Mouse (Mus musculus) adrenal gland (tissue): Measurements from ENCODE around the gene Slc11a2.

ENCODE experiments used
- intact Hi-C: fragments of 180-260 bp; cut with DNase I; formaldehyde crosslinking; loops from one replicate; pipeline ENCODE4 v1.15.1; 2025
- long read RNA-seq, 2 experiments: library from polyadenylated mRNA; unstranded; transcript quantifications; one replicate each; pipeline ENCODE4 v2.0.0; 2020; ENCODE audit warnings: borderline replicate concordance in 1 of 2; ENCODE audit not compliant: insufficient replicate concordance in 1 of 2

Gene Slc11a2
- long read RNA-seq, experiment 1, full-length matches to known transcripts = 26 of 44 reads
- long read RNA-seq, experiment 1, partial matches to known transcripts = 3 of 44 reads
- long read RNA-seq, experiment 1, other reads (novel, unspliced or antisense) = 15 of 44 reads
- long read RNA-seq, experiment 2, full-length matches to known transcripts = 19 of 37 reads
- long read RNA-seq, experiment 2, partial matches to known transcripts = 5 of 37 reads
- long read RNA-seq, experiment 2, other reads (novel, unspliced or antisense) = 13 of 37 reads

GRCm38 (mm10) chr15:100424396-100425122, at the start of gene Slc11a2:
Gene Slc11a2 (minus strand): TSS chr15:100425072.
- intact Hi-C loops = no loop called here

DNA sequence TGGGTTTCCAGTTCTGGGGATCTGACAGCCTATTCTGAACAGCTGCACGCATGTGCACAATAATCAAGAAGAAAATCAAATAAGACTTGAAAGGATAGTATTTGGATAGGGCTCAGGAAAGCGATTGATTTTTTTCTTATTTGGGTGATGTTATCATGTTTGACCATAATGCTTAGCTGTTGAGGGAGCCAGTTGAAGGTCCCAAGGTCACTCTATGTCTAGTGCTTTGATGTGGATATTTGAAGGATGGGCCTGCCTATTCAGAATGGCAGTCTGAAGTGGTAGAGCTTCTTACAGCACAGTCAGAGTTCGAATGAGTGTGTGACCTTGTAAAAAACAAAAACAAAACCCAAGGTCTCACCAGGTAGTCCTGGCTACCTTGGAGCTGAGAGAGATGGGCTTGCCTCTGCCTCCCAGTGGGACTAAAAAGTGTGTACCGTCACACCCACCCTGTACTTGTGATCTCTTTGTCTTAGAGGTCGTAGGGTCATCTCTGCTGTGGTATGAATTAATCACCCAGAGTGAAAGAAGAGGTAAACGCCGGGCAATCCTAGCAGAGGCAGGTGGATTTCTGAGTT, 49.1 kb upstream of the Slc11a2 start:
- intact Hi-C loops = loop anchor here (5.0 kb wide), 1 partner anchor 203 kb away; no protein-coding TSS in a partner anchor

DNA sequence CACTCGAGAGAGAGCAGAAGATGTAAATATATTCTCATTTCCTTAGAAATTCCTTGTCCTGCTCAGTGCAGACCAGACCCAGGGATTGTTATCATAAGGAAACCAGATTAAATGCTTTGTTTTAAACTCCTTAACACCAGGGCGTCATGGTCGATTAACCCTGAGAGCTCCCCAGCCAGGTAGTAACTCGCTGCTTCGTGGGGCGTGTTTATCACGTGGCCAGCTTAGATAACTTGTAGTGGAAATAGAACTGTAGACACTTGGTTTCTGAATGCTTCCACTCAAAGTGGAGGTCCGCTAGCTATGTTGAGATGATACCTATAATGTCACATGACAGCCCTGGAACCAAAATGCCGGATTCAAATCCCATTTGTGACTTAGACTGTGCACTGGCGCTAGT, 45.2 kb upstream of the Slc11a2 start:
- intact Hi-C loops = loop anchor here (5.0 kb wide), 1 partner anchor 207 kb away; no protein-coding TSS in a partner anchor

GRCm38 (mm10) chr15:100469189-100469545, 44.3 kb upstream of the Slc11a2 start:
- intact Hi-C loops = no loop called here

DNA sequence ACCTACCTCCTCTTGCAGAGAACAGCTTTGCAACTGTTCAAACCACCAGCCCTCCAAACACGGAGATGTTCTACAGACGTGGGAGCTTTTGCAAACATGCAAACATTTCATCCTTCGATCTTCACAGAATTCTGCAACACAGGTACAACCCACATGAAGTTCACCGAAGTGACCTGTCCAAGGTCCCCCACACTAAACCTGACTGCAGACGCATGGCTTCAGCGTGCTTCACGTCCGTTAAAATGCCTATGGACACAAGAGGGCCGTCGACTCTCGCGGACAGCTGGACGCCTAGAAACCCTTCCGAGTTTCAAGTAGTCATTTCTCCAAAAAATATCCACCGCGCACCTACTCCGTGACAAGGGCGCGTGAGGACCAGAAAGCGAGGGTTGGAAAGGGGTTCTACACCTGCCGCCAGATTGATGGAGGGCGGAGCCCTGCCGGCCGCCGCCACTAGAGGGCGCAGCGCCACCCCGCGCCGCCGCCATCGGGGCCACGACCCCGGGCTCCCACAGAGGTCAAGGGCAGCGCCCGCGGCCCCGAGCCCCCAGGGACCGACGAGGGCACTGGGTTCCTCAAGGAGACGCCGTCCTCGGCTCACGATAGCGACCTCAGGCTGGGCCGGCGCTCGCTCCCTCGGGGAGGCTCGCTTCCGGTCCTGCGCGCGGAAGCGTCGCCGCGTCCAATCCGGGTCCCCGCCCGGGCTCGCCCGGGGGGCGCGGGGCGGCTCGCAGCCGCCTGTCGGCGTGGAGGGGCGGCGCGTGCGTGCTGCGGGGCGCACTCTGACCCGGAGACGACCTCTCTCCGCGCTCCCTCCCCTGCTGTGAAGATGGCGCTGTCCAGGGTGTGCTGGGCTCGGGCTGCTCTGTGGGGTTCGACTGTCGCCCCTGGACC, 43.7 kb upstream of the Slc11a2 start, which contains the start of gene Letmd1:
Gene Letmd1, plus strand, starts transcription at position 729 of the 894 bp plus-strand sequence.
- intact Hi-C loops = no loop called here

- intact Hi-C loops = no loop called here
These were observed 42.9 kb upstream of the Slc11a2 start for GRCm38 (mm10) chr15:100467738-100468137.

DNA sequence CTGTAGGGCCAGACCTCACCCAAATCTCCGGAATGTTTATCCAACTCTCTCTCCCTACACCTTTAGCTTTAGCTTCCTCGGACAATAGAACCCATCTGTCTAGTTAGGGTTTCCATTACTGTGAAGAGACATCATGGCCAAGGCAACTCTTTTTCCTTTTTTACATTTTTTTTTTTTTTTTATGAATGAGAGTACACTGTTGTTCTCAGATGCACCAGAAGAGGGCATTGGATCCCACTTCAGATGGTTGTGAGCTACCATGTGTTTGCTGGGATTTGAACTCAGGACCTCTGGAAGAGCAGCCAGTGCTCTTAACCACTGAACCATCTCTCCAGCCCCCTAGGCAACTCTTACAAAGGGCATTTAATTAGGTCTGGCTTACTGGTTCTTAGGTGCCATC, 40.6 kb upstream of the Slc11a2 start:
- intact Hi-C loops = no loop called here

- intact Hi-C loops = no loop called here
These were observed 38.8 kb upstream of the Slc11a2 start for GRCm38 (mm10) chr15:100463712-100464111.

DNA sequence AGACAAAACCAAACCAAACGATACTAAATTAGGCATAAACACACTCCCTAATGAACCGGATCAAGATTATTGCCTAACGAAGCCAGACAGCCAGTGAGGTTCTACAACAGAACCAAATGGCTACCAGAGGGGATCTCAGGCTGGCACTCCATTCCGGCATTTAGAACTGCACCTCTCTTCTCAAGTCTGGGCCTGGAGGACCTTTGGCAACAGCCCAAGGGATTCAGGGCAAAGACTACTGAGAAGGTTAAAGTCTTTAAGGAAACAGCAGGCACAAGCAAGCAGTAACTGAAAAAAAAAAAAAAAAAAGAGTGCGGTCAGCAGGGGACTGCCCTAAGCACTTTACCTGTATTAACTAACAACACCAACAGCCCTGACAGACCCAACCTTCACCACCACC, 37.2 kb upstream of the Slc11a2 start:
- intact Hi-C loops = no loop called here

- intact Hi-C loops = no loop called here
These were observed 36.8 kb upstream of the Slc11a2 start for GRCm38 (mm10) chr15:100461646-100462045.

DNA sequence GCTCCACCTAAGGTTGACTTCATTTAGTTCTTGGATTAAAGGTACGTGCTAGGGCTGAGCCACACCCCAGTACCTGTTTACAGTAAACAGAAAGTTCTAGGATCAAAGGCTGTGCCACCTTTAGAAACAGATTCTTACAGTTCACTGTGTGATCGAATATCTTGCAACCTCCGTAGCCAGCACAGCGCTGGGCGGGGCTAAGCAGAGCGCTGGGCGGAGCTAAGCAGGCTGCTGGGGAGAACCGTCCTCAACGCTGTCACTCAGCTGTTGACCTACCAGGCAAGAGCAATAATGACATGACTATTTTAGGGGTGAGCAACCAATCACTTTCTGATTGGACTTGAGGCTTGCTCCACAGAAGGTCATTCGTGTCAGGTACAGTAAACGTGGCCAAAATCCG, 36.1 kb upstream of the Slc11a2 start:
- intact Hi-C loops = no loop called here

- intact Hi-C loops = loop anchor here (5.0 to 10.0 kb wide), 3 partner anchors 66 to 193 kb away; no protein-coding TSS in a partner anchor
These were observed 33.2 kb upstream of the Slc11a2 start for GRCm38 (mm10) chr15:100458055-100458454.

- intact Hi-C loops = loop anchor here (5.0 to 10.0 kb wide), 3 partner anchors 65 to 193 kb away; no protein-coding TSS in a partner anchor
These were observed 32.5 kb upstream of the Slc11a2 start for GRCm38 (mm10) chr15:100457340-100457739.

DNA sequence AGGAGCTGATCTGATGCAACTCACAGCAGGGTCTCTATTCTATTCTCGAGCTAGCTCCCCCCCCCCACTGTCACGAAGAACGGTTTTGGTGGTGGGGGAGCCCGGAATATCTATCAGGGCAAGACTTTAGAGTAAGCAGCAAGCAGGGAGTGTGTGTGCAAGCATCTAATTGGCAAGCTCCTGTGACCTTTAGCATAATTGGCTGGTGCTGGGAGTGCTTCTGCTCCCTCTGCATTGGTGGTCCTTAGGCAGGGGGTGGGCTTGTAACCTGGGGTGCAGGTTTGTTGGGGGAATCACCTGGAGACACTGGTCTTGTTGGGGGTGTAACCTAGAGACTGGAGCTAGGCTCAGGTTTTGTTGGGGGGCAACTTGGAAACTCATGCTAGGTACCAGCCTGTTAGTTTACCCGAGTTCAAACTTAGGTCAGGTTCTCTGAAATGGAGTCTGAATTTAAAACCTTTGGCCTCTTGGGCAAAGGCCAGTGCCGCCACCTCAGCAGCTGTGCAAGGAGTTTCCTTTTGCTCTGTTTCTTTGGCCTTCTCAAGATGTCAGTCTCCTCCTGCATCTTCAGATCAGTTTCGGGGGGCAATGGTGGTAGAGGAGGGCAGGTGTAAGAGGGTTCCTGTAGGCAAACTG, 31.6 kb upstream of the Slc11a2 start:
- intact Hi-C loops = loop anchor here (5.0 to 10.0 kb wide), 3 partner anchors 64 to 192 kb away; no protein-coding TSS in a partner anchor

- intact Hi-C loops = loop anchor here (5.0 to 10.0 kb wide), 2 partner anchors 50 to 188 kb away; no protein-coding TSS in a partner anchor
These were observed 27.6 kb upstream of the Slc11a2 start for GRCm38 (mm10) chr15:100452486-100452885.

GRCm38 (mm10) chr15:100451245-100451644, 26.4 kb upstream of the Slc11a2 start:
- intact Hi-C loops = loop anchor here (5.0 to 10.0 kb wide), 2 partner anchors 49 to 186 kb away; no protein-coding TSS in a partner anchor

- intact Hi-C loops = no loop called here
These were observed 24.6 kb upstream of the Slc11a2 start for GRCm38 (mm10) chr15:100449495-100449894.

GRCm38 (mm10) chr15:100448572-100448971, 23.7 kb upstream of the Slc11a2 start:
- intact Hi-C loops = no loop called here

GRCm38 (mm10) chr15:100446887-100447286, 22.0 kb upstream of the Slc11a2 start:
- intact Hi-C loops = no loop called here
